Mouse (Mus musculus) brain, embryonic 14.5 days (tissue): ENCODE results near the gene Mfsd4b4.

Source experiments
- CTCF ChIP-seq: fragments of 200-500 bp; IDR thresholded peaks from 2 replicates; pipeline ENCODE4 v1.5.1; 2012; ENCODE audit warnings: inconsistent platforms, mild to moderate bottlenecking, moderate library complexity, borderline replicate concordance; ENCODE audit not compliant: insufficient read depth, insufficient read length; ENCODE audit errors: extremely low read depth
- POLR2A ChIP-seq: fragments of 200-500 bp; IDR thresholded peaks from 2 replicates; pipeline ENCODE4 v1.6.1; 2012; ENCODE audit warnings: mild to moderate bottlenecking, inconsistent platforms, borderline replicate concordance; ENCODE audit not compliant: poor library complexity, insufficient read depth, insufficient read length, severe bottlenecking; ENCODE audit errors: extremely low read depth

DNA sequence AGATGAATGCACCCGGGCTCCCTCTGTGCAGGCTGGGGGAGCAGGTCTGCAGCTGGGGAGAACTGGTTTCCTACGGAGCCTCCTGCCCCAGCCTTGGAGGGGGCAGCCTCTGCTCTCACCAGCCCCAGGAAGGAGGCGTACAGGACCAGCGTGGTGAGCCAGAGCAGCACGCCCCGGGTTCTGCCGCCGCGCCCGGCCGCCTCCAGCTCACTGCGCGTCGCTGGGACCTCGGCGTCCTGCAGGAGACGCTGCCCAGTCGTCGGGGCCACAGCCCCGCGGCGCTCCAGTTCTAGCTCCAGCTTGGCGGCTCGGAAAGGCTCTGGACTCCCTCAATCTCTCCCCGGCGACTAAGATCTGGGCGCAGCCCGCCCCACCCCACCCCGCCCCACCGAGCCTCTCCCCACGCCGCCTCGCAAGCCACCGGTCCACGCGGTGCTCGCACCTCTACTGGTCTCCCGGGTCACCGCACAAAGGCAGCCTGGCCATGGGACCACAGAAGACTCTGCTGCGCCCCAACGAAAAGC lies 27.6 kb upstream of the Mfsd4b4 start, which contains the start of gene Mfsd4b2:
- TF ChIP-seq POLR2A (no peak), CTCF (peak; percentile 4; the same call in 1 of the 2 replicates)
